Mouse (Mus musculus) hindbrain, postnatal 0 days (tissue): ENCODE data around the gene Tmem170b. TPM values are rescaled to one million over a fixed set of nuclear protein-coding genes. Genes with fewer than 3 reads are reported as not detected.

ENCODE experiments used
- ATAC-seq: fragments of 200-750 bp; cut with Nextera tagmentation; 2 replicates; pipeline ENCODE4 v1.8.0; 2017; ENCODE audit warnings: mild to moderate bottlenecking, moderate TSS enrichment, moderate library complexity
- DNase-seq: peaks from one replicate; pipeline ENCODE4 v3.0.0-alpha.2; 2015; ENCODE audit warnings: low spot score
- H3K27ac ChIP-seq: fragments of 300-500 bp; sonication (generic); 2 replicates; pipeline ENCODE4 v1.5.1; 2014; ENCODE audit warnings: mild to moderate bottlenecking
- H3K27me3 ChIP-seq: fragments of 300-500 bp; sonication (generic); 2 replicates; pipeline ENCODE4 v1.6.1; 2014; ENCODE audit warnings: low read length, mixed read lengths; ENCODE audit not compliant: insufficient read depth
- H3K36me3 ChIP-seq: fragments of 300-500 bp; sonication (generic); 2 replicates; pipeline ENCODE4 v1.6.1; 2014; ENCODE audit warnings: low read length, mixed read lengths; ENCODE audit not compliant: insufficient read depth
- H3K4me1 ChIP-seq: fragments of 300-500 bp; sonication (generic); 2 replicates; pipeline ENCODE4 v1.6.1; 2014; ENCODE audit warnings: antibody characterized with exemption, low read length, mixed read lengths; ENCODE audit not compliant: insufficient read depth
- H3K4me2 ChIP-seq: fragments of 300-500 bp; sonication (generic); 2 replicates; pipeline ENCODE4 v1.6.1; 2014; ENCODE audit warnings: low read depth, mild to moderate bottlenecking, low read length, moderate library complexity, mixed read lengths
- H3K4me3 ChIP-seq: fragments of 300-500 bp; sonication (generic); 2 replicates; pipeline ENCODE4 v1.5.1; 2014; ENCODE audit warnings: low read length
- H3K9ac ChIP-seq: fragments of 300-500 bp; sonication (generic); replicated peaks from 2 replicates; pipeline ENCODE4 v1.6.1; 2014; ENCODE audit warnings: mild to moderate bottlenecking, low read length, moderate library complexity, mixed read lengths
- H3K9me3 ChIP-seq: fragments of 300-500 bp; sonication (generic); 2 replicates; pipeline ENCODE4 v1.6.1; 2016; ENCODE audit warnings: low read length, mixed read lengths
- CTCF ChIP-seq: IDR thresholded peaks from 2 replicates; pipeline ENCODE4 v1.5.1; 2016; ENCODE audit warnings: antibody characterized with exemption, control low read depth, low read depth
- WGBS: fragments of 180-500 bp; shearing (Covaris S2); extraction: QIAGEN DNeasy Blood & Tissue Kit; methylation state at CpG from one replicate; pipeline ENCODE4 v1.1.7; 2014; 5-methylcytosine and 5-hydroxymethylcytosine counted together
- polyA plus RNA-seq: library from polyadenylated mRNA; unstranded; fragments of >200 nt; fragmentation: Nextera tagmentation; extraction: Ambion mirVana; gene quantifications from 2 replicates; pipeline ENCODE4 v1.2.1, GENCODE M21; 2015
- total RNA-seq: library from RNA; depleted of rRNA; stranded (reverse); fragments of >200 nt; gene quantifications from 2 replicates; pipeline ENCODE4 v1.2.3, GENCODE M21; 2014; rRNA removed

Tmem170b gene
- 25.3 and 26.5 TPM in 2 replicates for total RNA-seq
- polyA plus RNA-seq, result 33.2 and 33.6 TPM in 2 replicates

GRCm38 (mm10) chr13:41605099-41606010, at the start of gene Tmem170b:
Gene Tmem170b, plus strand, starts transcription at chr13:41605907.
- peak; percentile 98 for ATAC-seq
- 1% methylated on average over 51 of the region's 87 CpGs for WGBS

GRCm38 (mm10) chr13:41561024-41561423, 44.7 kb upstream of the Tmem170b start:
- no peak for TF ChIP-seq CTCF
- Histone ChIP-seq H3K9ac (no peak overlapping the region), H3K4me3 (no peak overlapping the region), H3K4me1 (no peaks in the 10 kb centered on the region), H3K36me3 (no peaks in the 10 kb centered on the region), H3K9me3 (no peaks in the 10 kb centered on the region), H3K4me2 (no peak overlapping the region), H3K27me3 (no peaks in the 10 kb centered on the region), H3K27ac (no peak overlapping the region)
- DNase-seq, result no peak
- no peak for ATAC-seq
- 84% methylated on average over 4 of the region's 4 CpGs for WGBS

More at GRCm38 (mm10) chr13:41605099-41606010, at the start of gene Tmem170b:
- no peaks in the 10 kb centered on the region for H3K9me3 ChIP-seq
- peak within 1 kb of the TSS; percentile 95 for H3K27ac ChIP-seq
- H3K36me3 ChIP-seq, result no peaks in the 10 kb centered on the region
- peak; percentile 98 for DNase-seq
- TF ChIP-seq CTCF, result no peak
- peak within 1 kb of the TSS; percentile 99 for H3K9ac ChIP-seq
- no peaks in the 10 kb centered on the region for H3K27me3 ChIP-seq
- H3K4me3 ChIP-seq, result peak within 1 kb of the TSS; percentile 96
- peaks cover 13% of the 10 kb centered on the region; the same call in 1 of the 2 replicates for H3K4me1 ChIP-seq
- peak within 1 kb of the TSS; percentile 81 for H3K4me2 ChIP-seq

- Histone ChIP-seq H3K9me3 (no peaks in the 10 kb centered on the region), H3K27me3 (no peaks in the 10 kb centered on the region), H3K9ac (no peak overlapping the region), H3K36me3 (no peaks in the 10 kb centered on the region), H3K4me3 (no peak overlapping the region), H3K27ac (no peak overlapping the region), H3K4me1 (no peaks in the 10 kb centered on the region), H3K4me2 (no peak overlapping the region)
- DNase-seq, result no peak
- TF ChIP-seq CTCF, result no peak
- no peak for ATAC-seq
- 92% methylated on average over 3 of the region's 3 CpGs for WGBS
These were observed 37.3 kb upstream of the Tmem170b start for GRCm38 (mm10) chr13:41568421-41568820.

GRCm38 (mm10) chr13:41568926-41569325, 36.8 kb upstream of the Tmem170b start:
- Histone ChIP-seq H3K4me2 (no peak overlapping the region), H3K9me3 (no peaks in the 10 kb centered on the region), H3K9ac (no peak overlapping the region), H3K4me3 (no peak overlapping the region), H3K36me3 (no peaks in the 10 kb centered on the region), H3K27me3 (no peaks in the 10 kb centered on the region), H3K4me1 (no peaks in the 10 kb centered on the region), H3K27ac (no peak overlapping the region)
- 90% methylated on average over 8 of the region's 8 CpGs for WGBS
- ATAC-seq (no peak), DNase-seq (no peak)
- no peak for TF ChIP-seq CTCF

- TF ChIP-seq CTCF, result no peak
These were observed 35.9 kb upstream of the Tmem170b start for GRCm38 (mm10) chr13:41569776-41570175.

GRCm38 (mm10) chr13:41571368-41572350, 34.0 kb upstream of the Tmem170b start:
- H3K27ac ChIP-seq, result no peak overlapping the region
- H3K27me3 ChIP-seq, result no peaks in the 10 kb centered on the region
- peak; percentile 98 for TF ChIP-seq CTCF
- H3K4me3 ChIP-seq, result no peak overlapping the region
- 0 out of 2 replicates have a peak, but pooled peaks cover 3% of the 10 kb centered on the region for H3K9me3 ChIP-seq
- no peaks in the 10 kb centered on the region for H3K36me3 ChIP-seq
- no peak overlapping the region for H3K9ac ChIP-seq
- H3K4me1 ChIP-seq, result no peaks in the 10 kb centered on the region
- peak; percentile 96 for DNase-seq
- peak overlapping the region; percentile 30 for H3K4me2 ChIP-seq
- peak; percentile 63 for ATAC-seq
- WGBS, result 22% methylated on average over 13 of the region's 13 CpGs

More at GRCm38 (mm10) chr13:41569776-41570175, 35.9 kb upstream of the Tmem170b start:
- no peak for DNase-seq
- no peaks in the 10 kb centered on the region for H3K9me3 ChIP-seq
- WGBS, result 75% methylated on average over 3 of the region's 3 CpGs
- no peak for ATAC-seq
- H3K4me2 ChIP-seq, result no peak overlapping the region
- H3K4me3 ChIP-seq, result no peak overlapping the region
- no peaks in the 10 kb centered on the region for H3K27me3 ChIP-seq
- H3K36me3 ChIP-seq, result no peaks in the 10 kb centered on the region
- no peak overlapping the region for H3K27ac ChIP-seq
- H3K9ac ChIP-seq, result no peak overlapping the region
- no peaks in the 10 kb centered on the region for H3K4me1 ChIP-seq
